Mouse (Mus musculus) kidney, embryonic 16.5 days (tissue): Measurements from ENCODE around the gene Myof. TPM values are rescaled to one million over a fixed set of nuclear protein-coding genes. Genes with fewer than 3 reads are reported as not detected.

Source experiments
- ATAC-seq: fragments of 200-750 bp; cut with Nextera tagmentation; 2 replicates; pipeline ENCODE4 v1.8.0; 2017; ENCODE audit warnings: moderate TSS enrichment; ENCODE audit not compliant: low FRiP score, low TSS enrichment
- H3K27ac ChIP-seq: fragments of 300-500 bp; sonication (generic); 2 replicates; pipeline ENCODE4 v1.5.1; 2014; ENCODE audit warnings: low read length
- H3K27me3 ChIP-seq: fragments of 300-500 bp; sonication (generic); 2 replicates; pipeline ENCODE4 v1.6.1; 2014; ENCODE audit warnings: low read length, control low read depth, mixed read lengths; ENCODE audit not compliant: insufficient read depth
- H3K36me3 ChIP-seq: fragments of 300-500 bp; sonication (generic); 2 replicates; pipeline ENCODE4 v1.6.1; 2014; ENCODE audit warnings: low read length, control low read depth, mixed read lengths; ENCODE audit not compliant: insufficient read depth
- H3K4me1 ChIP-seq: fragments of 300-500 bp; sonication (generic); 2 replicates; pipeline ENCODE4 v1.6.1; 2014; ENCODE audit warnings: low read length, control low read depth, mixed read lengths; ENCODE audit not compliant: insufficient read depth
- H3K4me2 ChIP-seq: fragments of 300-500 bp; sonication (generic); replicated peaks from 2 replicates; pipeline ENCODE4 v1.6.1; 2014; ENCODE audit warnings: low read depth, low read length
- H3K4me3 ChIP-seq: fragments of 300-500 bp; sonication (generic); 2 replicates; pipeline ENCODE4 v1.5.1; 2014; ENCODE audit warnings: mild to moderate bottlenecking, low read length
- H3K9ac ChIP-seq: fragments of 300-500 bp; sonication (generic); replicated peaks from 2 replicates; pipeline ENCODE4 v1.6.1; 2014; ENCODE audit warnings: low read length
- H3K9me3 ChIP-seq: fragments of 300-500 bp; sonication (generic); 2 replicates; pipeline ENCODE4 v1.6.1; 2016; ENCODE audit warnings: low read length, control low read depth
- WGBS: fragments of 180-500 bp; shearing (Covaris S2); extraction: QIAGEN DNeasy Blood & Tissue Kit; methylation state at CpG from one replicate; pipeline ENCODE4 v1.1.7; 2014; 5-methylcytosine and 5-hydroxymethylcytosine counted together
- polyA plus RNA-seq: library from polyadenylated mRNA; unstranded; fragments of >200 nt; fragmentation: Nextera tagmentation; extraction: Ambion mirVana; gene quantifications from 2 replicates; pipeline ENCODE4 v1.2.1, GENCODE M21; 2015

The Myof gene
- polyA plus RNA-seq, 1 experiment from 2014 or later = 20.9 TPM

DNA sequence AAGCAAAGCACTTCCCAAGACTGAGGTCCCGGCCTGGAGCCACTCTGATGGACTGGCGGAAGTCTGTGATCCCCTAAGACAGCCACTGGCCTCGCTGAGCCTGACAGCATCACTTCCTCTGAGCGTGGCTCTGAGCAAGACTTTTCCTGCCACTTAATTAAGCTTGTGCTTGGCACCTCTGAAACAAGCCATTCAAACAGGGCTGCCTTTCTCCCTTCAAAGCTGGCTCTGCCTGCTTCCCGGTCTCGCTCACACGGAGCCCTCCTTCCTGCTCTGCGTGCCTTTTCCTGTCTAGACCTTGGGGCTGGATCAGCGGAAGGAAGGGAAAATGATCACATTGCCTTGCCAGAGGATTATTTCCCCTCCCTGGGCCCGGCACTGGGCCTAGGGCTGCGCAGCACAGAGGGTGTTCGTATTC is 124.9 kb downstream of the Myof start:
- H3K4me3 ChIP-seq = no peak overlapping the region
- WGBS = 47% methylated on average over 12 of the region's 12 CpGs
- no peak overlapping the region for H3K9ac ChIP-seq
- H3K27me3 ChIP-seq = no peaks in the 10 kb centered on the region
- no peaks in the 10 kb centered on the region for H3K9me3 ChIP-seq
- no peak overlapping the region for H3K27ac ChIP-seq
- no peak overlapping the region for H3K4me2 ChIP-seq
- peaks cover 4% of the 10 kb centered on the region; the same call in 1 of the 2 replicates for H3K36me3 ChIP-seq
- ATAC-seq = peak; percentile 69; the same call in 1 of the 2 replicates
- no peaks in the 10 kb centered on the region for H3K4me1 ChIP-seq

DNA sequence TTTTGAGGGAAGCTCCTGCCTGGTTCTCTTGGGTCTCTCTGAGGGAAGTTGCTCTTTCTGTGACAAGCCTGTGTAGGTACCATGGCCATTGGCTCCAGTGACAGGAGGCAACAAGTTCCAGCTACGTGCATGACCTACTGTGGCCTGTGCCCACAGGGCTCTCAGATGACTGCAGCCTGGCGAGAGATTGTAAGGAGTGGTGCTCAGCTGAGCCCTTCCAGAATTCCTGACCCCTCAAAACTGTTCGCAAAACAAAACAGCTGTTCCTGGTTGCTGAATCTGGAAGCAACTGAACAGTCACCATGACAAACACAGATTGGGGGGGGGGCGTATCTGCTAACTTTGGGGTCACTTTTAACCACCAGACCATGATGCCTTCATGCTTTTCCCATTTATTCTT is 129.1 kb downstream of the Myof start:
- H3K9ac ChIP-seq = no peak overlapping the region
- H3K9me3 ChIP-seq = no peaks in the 10 kb centered on the region
- WGBS = 44% methylated on average over 4 of the region's 4 CpGs
- H3K36me3 ChIP-seq = peaks cover 6% of the 10 kb centered on the region; the same call in 1 of the 2 replicates
- H3K4me1 ChIP-seq = no peaks in the 10 kb centered on the region
- no peaks in the 10 kb centered on the region for H3K27me3 ChIP-seq
- no peak for ATAC-seq
- no peak overlapping the region for H3K27ac ChIP-seq
- H3K4me2 ChIP-seq = no peak overlapping the region
- H3K4me3 ChIP-seq = no peak overlapping the region

DNA sequence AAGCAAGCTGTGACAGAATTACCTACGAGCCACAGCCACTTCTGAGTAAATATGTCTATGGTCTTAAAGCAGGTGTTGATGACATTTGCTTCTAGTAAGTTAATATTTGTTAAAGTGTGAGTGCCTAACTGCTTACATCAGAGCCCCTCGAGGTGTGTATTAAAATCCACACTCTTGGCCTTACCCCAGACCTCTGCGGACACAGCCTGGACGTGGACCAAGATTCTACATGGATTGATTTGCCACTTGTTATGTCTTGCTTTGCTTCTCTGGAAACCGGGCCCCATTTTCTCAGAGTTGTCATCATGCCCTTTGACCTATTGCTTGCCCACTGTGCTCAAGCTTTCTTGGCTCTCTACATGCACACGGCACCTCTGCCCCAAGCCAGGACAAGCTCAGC is 130.9 kb downstream of the Myof start:
- Histone ChIP-seq H3K9me3 (no peaks in the 10 kb centered on the region), H3K27me3 (no peaks in the 10 kb centered on the region), H3K9ac (no peak overlapping the region), H3K4me2 (no peak overlapping the region), H3K4me1 (peaks cover 9% of the 10 kb centered on the region), H3K4me3 (no peak overlapping the region), H3K27ac (no peak overlapping the region), H3K36me3 (peaks cover 6% of the 10 kb centered on the region; the same call in 1 of the 2 replicates)
- no peak for ATAC-seq
- WGBS = 76% methylated on average over 6 of the region's 6 CpGs

DNA sequence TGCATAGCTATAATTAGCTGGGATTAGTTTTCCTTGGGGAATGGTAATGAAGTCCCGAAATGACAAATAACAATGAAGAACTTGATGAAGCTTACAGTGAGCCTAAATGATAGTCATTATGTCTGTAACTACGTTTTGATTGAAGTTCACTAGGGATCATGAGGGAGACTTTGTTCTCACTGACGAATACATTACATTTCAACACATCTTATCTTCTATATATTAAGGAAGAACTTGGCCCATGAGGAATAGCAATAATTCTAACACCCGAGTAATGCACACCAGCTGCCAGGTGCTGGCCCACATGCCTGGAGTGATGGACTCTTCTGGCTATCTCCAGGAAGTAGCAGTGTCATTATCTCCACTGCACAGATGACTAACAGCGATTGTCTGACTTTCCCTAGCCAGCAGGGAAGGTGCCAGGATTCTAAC is 133.5 kb downstream of the Myof start:
- Histone ChIP-seq H3K4me2 (no peak overlapping the region), H3K9ac (no peak overlapping the region), H3K4me1 (peaks cover 18% of the 10 kb centered on the region), H3K4me3 (no peak overlapping the region), H3K27ac (no peak overlapping the region), H3K9me3 (no peaks in the 10 kb centered on the region), H3K27me3 (no peaks in the 10 kb centered on the region), H3K36me3 (0 out of 2 replicates have a peak, but pooled peaks cover 2% of the 10 kb centered on the region)
- ATAC-seq = no peak
- 66% methylated on average over 5 of the region's 5 CpGs for WGBS

DNA sequence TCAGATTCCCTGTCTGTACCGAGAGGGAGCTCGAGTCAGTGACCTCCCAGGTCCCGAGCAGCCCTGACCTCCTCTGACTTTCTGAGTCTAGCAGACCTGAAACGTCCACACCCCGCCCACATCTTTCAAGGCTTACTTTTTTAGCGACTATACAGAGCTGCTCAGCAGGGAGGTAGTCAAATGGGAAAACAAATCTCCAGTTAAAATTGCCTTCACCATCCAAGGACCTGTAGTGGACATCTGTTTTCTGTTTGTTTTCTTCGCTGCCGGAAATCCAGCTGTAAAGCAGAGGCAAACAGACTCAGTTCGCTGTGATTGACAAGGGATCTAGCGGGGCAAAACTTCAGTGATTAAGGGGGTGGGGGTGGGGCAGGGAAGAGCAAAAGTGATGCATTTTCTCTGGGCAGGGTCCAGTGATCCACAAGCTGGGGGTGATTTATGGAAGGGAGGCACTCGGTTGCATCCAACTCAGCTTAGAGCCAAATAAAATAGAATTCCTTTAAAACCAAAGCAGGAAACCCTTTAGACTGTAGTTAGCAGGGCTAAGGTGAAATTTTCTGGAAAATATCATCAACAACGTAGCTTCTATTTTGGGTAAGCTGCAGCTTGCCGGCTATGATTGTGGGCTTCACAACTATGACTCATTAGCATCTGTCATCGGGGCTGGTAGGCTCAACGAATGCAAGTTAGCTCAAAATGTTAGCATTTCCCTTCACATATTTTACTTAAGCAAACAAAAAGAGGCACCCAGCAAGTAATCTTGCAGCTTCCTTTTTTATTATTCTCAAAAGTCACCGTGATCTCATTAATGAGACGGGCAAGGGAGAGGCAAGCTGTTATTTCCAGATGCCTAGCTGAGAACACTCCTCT is 135.7 kb downstream of the Myof start:
- ATAC-seq = peak; percentile 79
- Histone ChIP-seq H3K4me3 (no peak overlapping the region), H3K4me1 (peaks cover 18% of the 10 kb centered on the region), H3K9ac (0 out of 2 replicates have a peak overlapping the region, but pooled peaks have one; percentile 1), H3K27ac (peak overlapping the region; percentile 16), H3K4me2 (peak overlapping the region; percentile 22), H3K27me3 (no peaks in the 10 kb centered on the region), H3K36me3 (0 out of 2 replicates have a peak, but pooled peaks cover 2% of the 10 kb centered on the region), H3K9me3 (no peaks in the 10 kb centered on the region)
- 12% methylated on average over 17 of the region's 17 CpGs for WGBS

DNA sequence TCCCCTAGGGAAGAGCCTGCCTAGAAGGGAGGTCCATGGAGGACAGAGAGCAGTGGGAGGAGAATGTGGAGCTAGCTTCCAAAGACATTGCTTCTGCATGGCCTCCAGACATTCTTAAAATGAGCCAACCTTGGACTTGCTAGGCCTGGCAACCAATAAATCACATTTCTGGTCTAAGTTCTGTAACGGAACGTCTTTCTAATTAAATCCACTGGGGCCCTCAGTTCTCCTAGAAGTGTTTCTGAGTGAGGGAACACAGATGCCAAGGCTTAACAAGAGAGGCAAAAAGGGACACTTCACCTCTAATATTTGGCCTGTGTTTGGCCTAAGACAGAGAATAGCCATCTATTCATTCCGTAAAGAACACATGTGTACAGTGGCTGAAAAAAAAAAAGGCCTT is 136.5 kb downstream of the Myof start:
- Histone ChIP-seq H3K27me3 (no peaks in the 10 kb centered on the region), H3K27ac (peak overlapping the region; percentile 16; the same call in 1 of the 2 replicates), H3K36me3 (0 out of 2 replicates have a peak, but pooled peaks cover 2% of the 10 kb centered on the region), H3K4me3 (no peak overlapping the region), H3K9me3 (no peaks in the 10 kb centered on the region), H3K4me2 (no peak overlapping the region), H3K4me1 (peaks cover 18% of the 10 kb centered on the region), H3K9ac (no peak overlapping the region)
- ATAC-seq = no peak
- 36% methylated on average over 3 of the region's 3 CpGs for WGBS

DNA sequence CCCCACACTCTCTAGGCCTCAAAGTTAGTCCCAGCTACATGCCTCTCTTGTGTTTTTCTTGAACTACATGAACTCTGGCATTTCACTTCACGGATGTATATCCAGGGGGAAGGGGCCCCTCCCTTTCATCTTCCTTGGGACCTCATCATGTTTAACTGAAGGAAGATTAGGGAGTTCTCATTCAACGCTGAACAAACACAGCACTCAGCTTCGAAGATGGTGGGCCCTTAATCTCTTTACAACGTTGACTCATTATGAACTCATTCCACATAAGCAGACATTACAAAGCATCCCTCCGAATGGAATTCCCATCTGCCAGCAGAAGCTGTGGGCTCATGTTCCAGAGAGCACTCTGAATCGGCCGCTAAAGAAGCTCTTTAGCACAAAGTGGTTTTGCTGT is 147.3 kb downstream of the Myof start:
- Histone ChIP-seq H3K36me3 (no peaks in the 10 kb centered on the region; the same call in 1 of the 2 replicates), H3K4me2 (no peak overlapping the region), H3K27ac (no peak overlapping the region), H3K9ac (no peak overlapping the region), H3K9me3 (no peaks in the 10 kb centered on the region), H3K27me3 (no peaks in the 10 kb centered on the region), H3K4me1 (no peaks in the 10 kb centered on the region), H3K4me3 (no peak overlapping the region)
- no peak for ATAC-seq
- 38% methylated on average over 7 of the region's 7 CpGs for WGBS

DNA sequence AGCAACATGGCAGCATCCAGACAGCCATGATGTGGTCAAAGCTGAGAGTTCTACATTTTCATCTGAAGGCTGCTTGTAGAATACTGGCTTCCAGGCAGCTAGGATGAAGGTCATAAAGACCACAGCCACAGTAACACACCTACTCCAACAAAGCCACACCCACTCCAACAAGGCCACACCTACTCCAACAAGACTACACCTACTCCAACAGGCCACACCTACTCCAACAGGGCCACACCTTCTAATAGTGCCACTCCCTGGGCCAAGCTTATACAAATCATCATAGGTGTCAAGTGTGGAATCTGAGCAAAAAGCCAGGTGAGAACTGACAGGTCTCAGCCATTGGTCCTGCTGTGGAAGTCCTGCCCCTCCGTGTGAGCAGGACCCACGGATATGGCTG is 152.4 kb downstream of the Myof start:
- 77% methylated on average over 2 of the region's 2 CpGs for WGBS
- H3K27ac ChIP-seq = no peak overlapping the region
- H3K4me1 ChIP-seq = peaks cover 4% of the 10 kb centered on the region; the same call in 1 of the 2 replicates
- no peak overlapping the region for H3K4me2 ChIP-seq
- H3K4me3 ChIP-seq = no peak overlapping the region
- no peak overlapping the region for H3K9ac ChIP-seq
- ATAC-seq = no peak
- no peaks in the 10 kb centered on the region for H3K36me3 ChIP-seq
- H3K27me3 ChIP-seq = no peaks in the 10 kb centered on the region
- no peaks in the 10 kb centered on the region for H3K9me3 ChIP-seq

DNA sequence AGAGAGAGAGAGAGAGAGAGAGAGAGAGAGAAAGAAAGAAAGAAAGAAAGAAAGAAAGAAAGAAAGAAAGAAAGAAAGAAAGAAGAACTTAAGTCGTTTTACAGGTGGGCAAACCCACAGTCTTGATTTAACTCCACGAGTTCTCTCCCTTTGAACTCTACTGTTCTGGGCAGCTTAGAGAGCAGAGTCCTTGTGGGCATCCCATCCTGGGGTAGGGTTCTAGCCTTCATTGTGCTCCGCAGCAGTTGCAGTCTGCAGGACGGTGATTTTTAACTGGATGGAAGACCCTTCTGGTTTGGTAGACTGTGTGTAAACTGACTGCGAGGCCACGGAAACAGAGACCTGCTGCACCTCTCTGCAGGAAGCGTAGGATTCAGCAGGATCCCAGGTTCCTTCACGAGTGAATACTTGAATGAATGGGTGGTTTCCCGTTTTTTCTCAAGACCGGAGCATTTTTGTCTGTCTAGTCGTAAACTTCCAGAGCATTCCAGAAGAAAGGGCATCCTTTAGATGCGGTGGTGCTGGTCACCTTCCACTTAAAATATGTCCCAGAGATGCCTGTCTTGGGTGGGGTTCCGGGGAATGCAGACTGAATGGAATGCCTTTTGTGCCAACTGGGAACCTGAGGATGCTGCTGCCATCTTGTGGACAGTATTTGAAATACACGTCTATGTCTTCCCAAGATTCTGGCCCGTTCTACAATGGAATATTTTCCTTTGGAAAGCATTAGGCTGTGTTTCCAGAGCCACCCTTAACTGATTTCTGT is 156.8 kb downstream of the Myof start:
- Histone ChIP-seq H3K9ac (0 out of 2 replicates have a peak overlapping the region, but pooled peaks have one; percentile 7), H3K4me3 (peak overlapping the region; percentile 36), H3K4me1 (peaks cover 4% of the 10 kb centered on the region; the same call in 1 of the 2 replicates), H3K36me3 (no peaks in the 10 kb centered on the region), H3K27me3 (peaks cover 3% of the 10 kb centered on the region; the same call in 1 of the 2 replicates), H3K27ac (no peak overlapping the region), H3K4me2 (peak overlapping the region; percentile 57), H3K9me3 (no peaks in the 10 kb centered on the region)
- peak; percentile 19; the same call in 1 of the 2 replicates for ATAC-seq
- 12% methylated on average over 15 of the region's 15 CpGs for WGBS
